Mouse (Mus musculus) heart, adult 2 months (tissue): ENCODE data around the gene Samhd1.

Experiments
- CTCF ChIP-seq: fragments of 200-600 bp; IDR thresholded peaks from 2 replicates; pipeline ENCODE4 v1.8.1; 2022; ENCODE audit warnings: antibody characterized with exemption, mild to moderate bottlenecking, moderate library complexity
- EP300 ChIP-seq: fragments of 200-500 bp; IDR thresholded peaks from 2 replicates; pipeline ENCODE4 v1.6.1; 2011; ENCODE audit warnings: low read depth, low read length, control low read depth; ENCODE audit not compliant: insufficient read depth
- POLR2A ChIP-seq: fragments of 200-500 bp; IDR thresholded peaks from 2 replicates; pipeline ENCODE4 v1.6.1; 2011; ENCODE audit warnings: mild to moderate bottlenecking, low read depth, low read length, control low read depth; ENCODE audit not compliant: insufficient read depth

- TF ChIP-seq POLR2A (no peak), CTCF (no peak), EP300 (no peak)
Measured at GRCm38 (mm10) chr2:157172984-157173383, 37.9 kb upstream of the Samhd1 start.
